Mouse (Mus musculus): ENCODE results near the gene Obp2a.
"Not testable (repeated sequence)": the region's sequence is repeated elsewhere in the genome, so short reads cannot be mapped to it uniquely, and the experiment has no call there.

Gene Obp2a

DNA sequence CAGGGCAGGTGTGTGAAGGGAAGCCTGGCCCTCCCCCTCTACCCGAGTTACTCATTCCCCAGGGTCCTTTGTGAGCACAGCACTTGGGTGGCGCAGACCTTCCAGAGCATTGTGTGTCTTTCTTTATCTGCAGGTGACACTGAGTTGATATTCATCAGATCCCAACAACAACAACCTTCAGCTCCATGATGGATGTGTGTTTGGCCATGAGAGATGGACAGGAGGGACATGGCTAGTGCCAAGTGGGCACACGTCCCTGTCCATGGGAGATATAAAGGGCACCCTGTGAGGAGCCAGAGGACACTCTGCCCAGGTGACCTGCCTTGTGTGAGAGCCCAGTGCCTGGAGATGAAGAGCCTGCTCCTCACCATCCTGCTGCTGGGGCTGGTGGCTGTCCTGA, at the start of gene Obp2a:
TSS of gene Obp2a (plus strand) at position 301 of the 400 bp plus-strand sequence.
- DNase-seq = not testable (repeated sequence)

DNA sequence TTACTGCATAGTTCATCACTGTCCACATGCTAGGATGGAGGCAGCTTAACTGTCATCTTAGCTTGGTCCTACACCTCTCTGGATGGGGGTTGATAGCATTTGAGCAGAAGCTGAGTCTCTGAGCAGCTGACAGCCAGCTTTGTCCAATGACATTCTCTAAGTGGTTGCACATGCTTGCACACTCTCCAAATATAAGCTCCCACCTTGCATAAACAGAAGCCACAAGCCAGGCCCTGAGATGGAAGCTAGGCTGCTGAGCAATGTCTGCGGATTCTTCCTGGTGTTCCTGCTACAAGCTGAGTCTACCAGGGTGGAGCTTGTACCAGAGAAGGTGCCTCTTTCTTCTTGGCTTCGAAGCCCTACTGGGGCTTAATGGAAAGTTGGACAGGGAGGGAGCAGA, 46.9 kb upstream of the Obp2a start, which contains the start of gene Lcn8:
TSS of gene Lcn8 (plus strand) at position 219 of the 400 bp plus-strand sequence.
- no peak for DNase-seq

DNA sequence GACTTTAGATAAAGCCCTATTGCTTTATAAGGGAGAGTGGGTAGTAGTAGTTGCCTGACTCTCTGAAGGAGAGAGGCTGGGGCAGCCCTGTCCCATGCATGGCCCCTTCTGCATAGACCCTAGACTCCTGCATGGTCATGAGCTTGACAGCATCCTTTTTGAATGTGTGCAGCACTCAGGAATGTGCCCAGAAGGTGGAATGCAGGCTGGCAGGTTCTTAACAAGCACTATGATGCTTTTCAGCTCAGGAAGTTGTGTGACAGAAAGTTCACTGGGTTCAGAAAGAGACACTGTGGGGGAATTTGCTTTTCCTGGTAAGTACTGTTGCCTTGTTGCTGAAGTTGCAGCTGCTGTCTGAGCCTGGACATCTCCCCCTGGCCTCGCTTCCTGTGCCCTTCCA, 45.3 kb upstream of the Obp2a start:
- DNase-seq = no peak

DNA sequence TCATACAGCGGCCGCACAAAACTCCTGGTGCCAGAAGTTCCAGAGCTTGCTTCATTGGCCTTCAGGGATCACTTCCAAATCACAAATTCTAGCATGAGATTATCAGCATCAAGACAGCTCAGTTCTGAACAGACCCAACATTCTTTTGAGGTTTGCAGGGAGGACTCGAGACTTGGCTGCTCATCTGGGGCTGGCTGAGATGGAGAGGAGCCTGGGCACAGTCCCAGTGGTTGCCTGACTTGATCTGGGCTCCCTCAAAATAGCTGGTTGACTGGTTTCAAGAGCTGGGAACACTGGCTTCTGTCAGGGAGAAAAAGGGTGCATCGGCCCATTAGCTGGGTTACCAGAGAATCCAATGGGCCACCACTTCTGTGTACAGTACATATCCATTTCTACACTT, 43.2 kb upstream of the Obp2a start:
- no peak for DNase-seq

- DNase-seq = no peak
Observed at GRCm38 (mm10) chr2:25657246-25657645, 42.6 kb upstream of the Obp2a start.

DNA sequence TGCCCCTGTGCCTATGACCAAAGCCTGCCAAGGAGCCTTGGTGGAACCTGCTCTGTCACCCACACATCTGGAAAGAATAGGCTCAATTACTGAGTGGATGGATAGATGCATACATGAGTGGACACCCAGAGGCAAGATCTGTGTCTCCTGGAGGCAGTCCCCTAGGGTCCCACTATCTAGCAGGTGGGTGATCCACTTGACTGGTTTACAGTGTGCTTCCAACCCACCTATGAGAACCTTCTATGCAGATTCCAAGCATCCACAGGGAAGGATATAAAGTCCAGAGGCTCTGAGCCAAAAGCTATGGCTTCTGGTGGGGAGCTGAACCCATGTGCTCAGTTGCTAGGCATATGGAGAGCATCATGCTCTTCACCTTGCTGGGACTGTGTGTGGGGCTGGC, 42.2 kb upstream of the Obp2a start, which contains the start of gene Lcn5:
TSS of gene Lcn5 (plus strand) at position 301 of the 400 bp plus-strand sequence.
- no peak for DNase-seq

DNA sequence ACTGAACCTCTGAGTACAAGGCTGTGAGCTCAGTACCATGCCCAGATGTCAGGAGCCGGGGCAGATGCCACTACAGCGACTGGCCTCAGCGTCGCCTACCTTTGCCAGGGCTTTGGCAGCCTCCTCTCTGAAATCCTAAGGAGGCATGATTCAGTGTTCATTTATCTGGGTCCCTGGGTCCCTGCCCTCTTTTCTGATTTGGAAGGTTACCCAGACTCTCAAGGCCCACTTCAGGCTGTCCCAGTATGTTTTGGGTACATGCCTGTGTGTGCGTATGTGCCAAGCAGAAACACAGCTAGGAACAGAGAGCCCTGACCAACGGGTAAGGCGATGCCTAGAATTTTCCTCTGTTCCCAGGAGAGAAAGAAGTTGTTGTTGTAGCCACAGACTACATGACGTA, 39.6 kb upstream of the Obp2a start:
- no peak for DNase-seq

- DNase-seq = no peak
Observed at GRCm38 (mm10) chr2:25661245-25661970, 38.4 kb upstream of the Obp2a start.

- peak; percentile 68 to 76 for DNase-seq
Observed at GRCm38 (mm10) chr2:25663511-25663910, 36.3 kb upstream of the Obp2a start.

DNA sequence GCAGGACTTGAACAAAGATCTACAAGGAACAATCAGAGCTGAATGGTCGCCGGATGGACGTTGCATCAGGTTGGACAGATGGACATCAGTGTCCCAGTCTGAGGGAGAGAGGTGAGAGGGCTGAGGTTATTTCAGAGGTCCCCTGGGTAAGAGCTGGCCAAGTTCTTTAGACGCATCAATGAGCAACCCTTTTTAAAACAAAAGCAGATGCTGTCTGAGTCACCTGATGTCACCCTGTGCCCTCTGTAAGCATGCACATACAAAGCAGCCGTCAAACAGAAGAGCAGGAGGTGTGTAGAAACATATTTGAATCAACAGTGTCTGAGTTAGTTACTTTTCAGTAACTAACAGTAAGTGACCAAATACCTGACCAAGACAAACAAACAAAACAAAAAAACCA, 35.7 kb upstream of the Obp2a start:
- no peak for DNase-seq

DNA sequence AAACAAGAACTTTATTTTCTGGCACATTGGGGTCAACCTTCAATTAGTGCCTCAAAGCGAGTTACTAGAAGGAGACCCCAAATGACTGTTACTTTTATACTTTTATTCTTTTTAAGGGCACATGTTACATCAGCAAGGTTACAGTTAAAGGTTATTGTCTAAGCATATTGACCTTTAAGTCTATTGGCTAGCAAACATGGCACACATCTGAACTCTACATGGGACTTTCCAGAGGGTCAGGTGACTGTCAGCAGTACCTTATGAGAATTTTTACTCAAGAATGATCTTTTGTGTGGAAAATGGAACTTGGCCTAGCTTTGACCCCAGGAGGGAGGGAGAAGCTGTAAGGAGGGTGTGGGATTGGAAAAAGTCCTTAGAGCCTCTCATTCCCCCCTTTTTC, 33.3 kb upstream of the Obp2a start:
- DNase-seq = no peak

- no peak for DNase-seq
Observed at GRCm38 (mm10) chr2:25676486-25676885, 23.4 kb upstream of the Obp2a start, which contains the start of gene Lcn6. Gene Lcn6, plus strand, starts transcription at chr2:25676786.

- peak; percentile 42 to 75 for DNase-seq
Observed at GRCm38 (mm10) chr2:25679559-25679958, 20.3 kb upstream of the Obp2a start.

GRCm38 (mm10) chr2:25682426-25682825, 17.4 kb upstream of the Obp2a start, which contains the start of gene Lcn10:
Gene Lcn10, plus strand, starts transcription at chr2:25682726.
- DNase-seq = no peak

GRCm38 (mm10) chr2:25686941-25687340, 12.9 kb upstream of the Obp2a start:
- DNase-seq = no peak

- peak in 1 of 2 experiments; percentile 53 for DNase-seq
Observed at GRCm38 (mm10) chr2:25694605-25695004, 5.2 kb upstream of the Obp2a start.

DNA sequence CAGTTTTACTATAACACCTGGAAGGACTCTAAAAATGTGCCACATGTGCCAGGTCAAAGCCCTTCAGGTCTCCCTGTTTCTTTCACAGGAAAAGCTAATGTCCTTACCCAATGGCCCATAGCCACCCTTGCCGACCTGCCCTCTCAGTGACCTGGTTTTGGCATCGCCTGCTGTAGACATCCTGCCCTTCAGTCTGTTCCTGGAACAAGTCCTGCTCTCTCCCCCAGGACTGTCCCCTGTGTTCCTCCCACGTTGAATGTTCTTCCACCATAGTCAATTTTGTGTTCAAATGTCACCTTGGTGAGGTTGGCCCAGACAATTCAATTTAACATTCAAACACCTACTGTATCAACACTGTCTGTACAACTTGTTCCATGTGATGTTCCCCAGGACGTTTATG, 2.9 kb upstream of the Obp2a start:
- DNase-seq = no peak

GRCm38 (mm10) chr2:25698696-25699095, 1.1 kb upstream of the Obp2a start:
- no peak for DNase-seq

DNA sequence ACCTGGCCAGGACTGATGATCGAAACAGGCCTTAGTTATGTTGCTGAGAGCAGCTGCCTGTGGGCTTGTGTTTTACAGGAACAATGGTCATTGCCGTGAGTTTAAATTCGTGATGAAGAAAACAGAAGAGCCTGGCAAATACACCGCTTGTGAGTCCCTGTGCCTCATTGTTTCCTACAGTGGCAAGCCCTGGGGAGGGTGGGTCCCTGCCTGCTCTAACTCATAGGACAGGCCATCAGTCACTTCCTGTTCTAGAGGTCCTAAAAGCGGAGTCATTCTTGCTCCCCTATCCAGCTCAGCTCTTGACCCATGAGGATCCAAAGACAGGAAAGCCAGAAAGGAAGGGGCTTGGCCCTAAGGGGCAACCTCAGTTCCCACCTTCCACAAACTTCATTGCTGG, 1.2 kb downstream of the Obp2a start:
- no peak for DNase-seq

GRCm38 (mm10) chr2:25703706-25704105, 3.9 kb downstream of the Obp2a start:
- no peak for DNase-seq

- DNase-seq = peak; percentile 80 to 85
Observed at GRCm38 (mm10) chr2:25706643-25707481, 7.0 kb downstream of the Obp2a start, which contains the start of gene Bmyc. Gene Bmyc, plus strand, starts transcription at chr2:25706739.

DNA sequence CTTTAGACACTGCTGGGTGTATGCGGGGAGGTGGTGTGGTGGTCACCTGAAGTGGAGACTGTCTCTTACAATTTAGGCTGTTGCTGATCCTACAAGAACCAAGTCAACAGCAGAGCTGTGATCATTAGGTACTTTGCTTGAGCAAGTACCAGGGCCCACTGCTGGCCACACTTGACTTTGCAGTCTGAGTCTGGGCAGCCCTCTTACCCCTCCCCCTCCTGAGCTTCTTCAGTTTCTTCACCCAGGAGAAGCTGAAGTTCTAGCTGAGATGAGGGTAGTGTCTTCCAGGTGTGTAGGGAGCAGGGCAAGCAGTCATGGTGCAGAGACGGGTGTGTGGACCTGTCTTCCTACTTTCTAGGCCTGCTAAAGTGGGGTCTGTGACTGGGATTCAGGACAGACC, 8.3 kb downstream of the Obp2a start:
- peak in 1 of 2 experiments; percentile 39 for DNase-seq

DNA sequence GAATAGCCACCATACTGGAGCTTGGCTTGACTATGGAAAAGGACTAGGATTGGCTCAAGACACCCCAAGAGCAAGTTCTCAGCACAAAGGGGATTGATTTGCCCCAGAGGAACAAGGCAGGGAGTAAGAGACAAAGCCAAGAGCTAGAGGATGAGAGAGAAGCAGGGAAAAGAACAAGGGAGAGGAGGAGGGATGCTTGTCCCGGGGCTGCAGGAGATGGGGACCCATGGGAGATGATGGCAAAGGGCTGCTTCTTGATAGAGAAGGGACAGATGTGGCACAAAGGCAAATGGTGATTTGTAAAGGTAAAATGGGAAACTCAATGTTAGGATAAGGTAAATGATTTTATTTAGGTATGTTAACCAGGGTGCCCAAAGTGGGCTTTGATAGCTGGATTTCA, 9.2 kb downstream of the Obp2a start:
- not testable (repeated sequence) for DNase-seq

DNA sequence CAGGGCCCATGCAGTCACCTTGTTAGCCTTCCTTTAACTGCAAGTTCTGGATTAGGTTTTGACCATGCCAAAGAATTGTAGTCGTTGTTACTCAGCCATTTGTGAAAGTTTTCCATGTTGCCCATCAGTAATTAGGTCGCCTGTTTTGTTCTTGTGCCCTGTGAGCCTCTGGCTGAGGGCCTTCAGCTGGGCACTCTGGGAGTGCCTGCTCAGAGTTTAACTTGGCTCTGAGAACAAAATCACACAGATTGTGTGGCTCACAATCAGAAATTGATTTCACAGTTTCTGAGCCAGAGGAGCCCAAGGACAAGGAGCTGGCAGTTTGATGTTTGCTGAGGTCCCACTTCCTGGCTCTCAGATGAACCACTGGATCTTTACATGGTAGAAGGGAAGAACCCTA, 9.9 kb downstream of the Obp2a start:
- DNase-seq = not testable (repeated sequence)
